Mouse (Mus musculus): Measurements from ENCODE around the gene Cysltr1.

The Cysltr1 gene

DNA sequence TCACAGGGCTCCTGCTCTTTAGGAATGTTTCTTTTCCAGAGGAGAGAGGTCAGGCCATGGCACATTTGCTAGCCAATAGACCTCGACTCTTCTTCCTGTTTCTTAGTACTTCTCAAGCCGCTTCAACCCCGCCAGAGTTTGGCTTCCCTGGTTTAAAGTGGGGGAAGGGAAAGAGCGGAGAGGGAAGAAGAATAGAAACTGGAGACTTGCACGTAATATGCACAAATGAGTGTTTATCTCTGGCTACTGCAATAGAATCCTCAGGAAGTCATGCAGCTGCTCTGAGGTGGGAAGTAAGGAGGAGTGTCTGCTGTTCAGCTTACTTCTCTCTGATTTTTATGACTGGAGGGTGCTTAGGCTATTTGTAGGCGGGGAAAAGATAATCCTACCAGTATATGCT lies at the start of gene Cysltr1:
Cysltr1 (minus strand) TSS at position 294 of the 400 bp plus-strand sequence.
- DNase-seq (ENCODE audit: low spot score in 2 of 2), result no peak

- no peak for DNase-seq (ENCODE audit: low spot score in 2 of 2)
Observed at GRCm38 (mm10) chrX:106634799-106635541, 31.5 kb upstream of the Cysltr1 start.

DNA sequence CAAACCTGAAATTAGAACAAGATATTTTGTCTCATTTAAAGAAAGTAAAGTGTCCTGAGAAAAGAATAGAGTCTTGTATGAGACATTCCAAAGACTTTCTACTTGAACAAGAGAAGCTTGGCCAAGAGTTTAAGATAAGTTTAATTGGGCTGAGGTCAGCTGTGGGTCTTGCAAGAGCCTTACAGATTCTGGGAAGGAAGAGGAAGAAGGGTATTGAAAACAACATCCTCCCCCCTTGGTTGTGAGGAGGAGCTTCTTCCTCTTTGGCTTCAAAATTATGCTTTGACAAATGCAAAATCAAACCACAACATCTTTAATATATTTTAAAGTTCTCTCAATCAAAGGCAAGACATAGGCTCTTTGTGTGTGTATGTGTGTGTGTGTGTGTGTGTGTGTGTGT lies 30.1 kb upstream of the Cysltr1 start:
- DNase-seq (ENCODE audit: low spot score in 2 of 2), result no peak

DNA sequence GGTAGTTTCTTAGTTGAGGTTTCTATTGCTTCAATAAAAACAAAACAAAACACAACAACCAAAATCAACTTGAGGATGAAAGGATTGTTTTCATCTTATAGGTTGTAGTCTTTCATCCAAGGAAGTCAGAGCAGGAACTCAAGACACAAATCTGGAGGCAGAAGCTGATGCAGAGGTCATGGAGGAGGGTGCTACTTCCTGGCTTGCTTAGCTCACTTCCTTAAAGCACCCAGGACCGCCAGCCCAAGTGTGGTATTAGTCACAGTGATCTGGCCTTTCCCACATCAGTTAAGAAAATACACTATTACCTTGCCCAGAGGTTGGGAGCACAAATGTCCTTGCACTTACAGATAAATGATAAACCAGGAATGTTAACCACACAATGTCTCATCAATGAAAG lies 25.0 kb upstream of the Cysltr1 start:
- no peak for DNase-seq (ENCODE audit: low spot score in 2 of 2)

DNA sequence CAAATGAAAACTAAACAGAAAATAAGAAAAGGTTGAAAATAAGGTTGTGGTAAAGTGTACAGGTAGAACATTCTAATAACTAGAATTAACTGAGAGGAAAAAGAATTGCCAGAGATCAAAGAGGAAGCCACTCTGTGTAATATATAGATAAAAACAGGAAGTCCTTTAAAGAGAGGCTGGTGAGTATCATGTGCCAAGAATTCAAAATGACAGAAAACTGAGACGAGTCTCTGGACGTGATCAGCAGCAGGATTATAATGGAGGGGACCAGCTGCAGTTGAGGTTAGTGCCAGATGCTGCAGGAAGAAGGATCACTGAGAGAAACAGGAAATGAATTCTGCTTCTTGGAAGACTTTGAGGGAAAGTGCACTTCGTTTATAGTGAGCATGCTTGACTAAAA lies 20.2 kb upstream of the Cysltr1 start:
- DNase-seq (ENCODE audit: low spot score in 2 of 2), result no peak

- no peak for DNase-seq (ENCODE audit: low spot score in 2 of 2)
Observed at GRCm38 (mm10) chrX:106622512-106622911, 19.0 kb upstream of the Cysltr1 start.

DNA sequence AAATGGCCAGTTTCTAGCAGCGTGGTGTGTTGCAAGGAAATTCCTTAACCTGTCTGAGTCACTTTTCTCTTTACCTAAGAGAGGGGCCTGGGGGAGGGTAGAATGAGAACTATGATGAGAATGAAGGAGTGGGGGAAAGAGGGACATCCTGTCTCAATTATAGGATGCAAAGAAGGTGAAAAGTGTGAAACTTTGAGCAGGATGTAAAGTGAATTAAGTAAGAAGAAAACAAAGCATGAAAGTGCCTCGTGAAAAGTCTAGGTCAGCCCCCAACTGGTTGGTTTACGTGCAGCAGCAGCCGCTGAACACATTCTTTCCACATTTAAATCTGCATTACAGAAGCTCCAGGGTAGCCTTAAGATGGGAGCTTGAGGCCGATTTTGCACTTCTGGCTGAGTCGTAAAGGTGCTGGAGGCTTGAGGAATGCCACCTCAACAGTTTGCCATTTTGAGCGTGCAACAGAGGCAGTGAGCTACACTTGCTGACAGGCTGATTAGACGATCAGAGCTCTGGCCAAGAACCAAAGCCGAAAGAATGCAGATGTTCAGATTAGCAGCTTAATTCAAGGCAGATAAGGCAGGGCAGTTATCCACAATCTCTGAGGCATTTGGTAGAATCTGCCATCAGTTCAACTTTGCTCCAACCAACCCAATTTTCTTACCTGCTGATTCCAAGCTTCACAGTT lies 763 bp downstream of the Cysltr1 start:
- no peak for DNase-seq (ENCODE audit: low spot score in 2 of 2)

DNA sequence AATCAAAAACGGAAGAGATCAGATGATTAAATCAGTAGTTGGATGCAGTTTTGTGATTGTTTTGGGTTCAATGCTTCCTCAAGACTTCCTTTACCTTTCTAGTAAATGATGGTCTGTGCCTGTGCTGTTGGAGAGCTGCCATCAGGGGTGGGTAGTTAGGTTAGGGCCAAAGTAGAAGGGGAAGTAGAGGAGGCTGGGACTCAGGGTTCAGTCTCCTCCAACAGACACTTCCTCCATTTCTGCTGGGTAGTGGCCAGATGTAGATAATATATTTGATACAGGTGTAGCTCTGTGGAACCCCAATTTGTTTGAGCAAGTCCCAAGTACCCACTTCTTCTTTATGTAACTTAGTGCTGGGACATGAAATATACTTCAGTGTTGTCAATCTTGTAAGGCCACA lies 7.6 kb downstream of the Cysltr1 start:
- no peak for DNase-seq (ENCODE audit: low spot score in 2 of 2)

GRCm38 (mm10) chrX:106593914-106594313 lies 9.6 kb downstream of the Cysltr1 start:
- no peak for DNase-seq (ENCODE audit: low spot score in 2 of 2)

DNA sequence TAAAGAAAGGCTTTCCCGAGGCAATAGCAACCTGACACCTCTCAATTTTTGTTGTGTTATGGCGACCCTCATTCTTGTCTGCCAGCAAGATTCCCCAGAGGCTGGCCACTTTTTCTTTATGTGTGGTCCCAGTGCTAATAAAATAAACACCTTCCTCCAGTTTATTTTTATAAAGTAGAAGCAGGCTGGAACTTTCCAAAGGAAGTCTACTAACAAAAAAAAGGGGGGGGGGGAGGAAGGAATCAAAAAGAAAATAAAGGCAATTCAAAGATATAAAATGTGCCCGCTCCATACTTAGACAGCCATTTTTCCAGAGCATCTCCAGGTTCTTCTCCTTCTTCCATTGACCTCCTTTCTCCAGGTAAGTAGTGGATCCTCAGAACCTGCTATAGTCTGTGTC lies 20.6 kb downstream of the Cysltr1 start, which contains the start of gene Gm5127:
Gm5127 (plus strand) TSS at position 301 of the 400 bp plus-strand sequence.
- no peak for DNase-seq (ENCODE audit: low spot score in 2 of 2)

GRCm38 (mm10) chrX:106582197-106582596 lies 21.3 kb downstream of the Cysltr1 start:
- DNase-seq (ENCODE audit: low spot score in 2 of 2), result no peak

GRCm38 (mm10) chrX:106580410-106580809 lies 23.1 kb downstream of the Cysltr1 start:
- DNase-seq (ENCODE audit: low spot score in 2 of 2), result no peak

- no peak for DNase-seq (ENCODE audit: low spot score in 2 of 2)
Observed at GRCm38 (mm10) chrX:106578966-106579365, 24.5 kb downstream of the Cysltr1 start.

- no peak for DNase-seq (ENCODE audit: low spot score in 2 of 2)
Observed at GRCm38 (mm10) chrX:106555457-106555856, 48.0 kb downstream of the Cysltr1 start.

- no peak for DNase-seq (ENCODE audit: low spot score in 2 of 2)
Observed at GRCm38 (mm10) chrX:106536359-106536758, 67.1 kb downstream of the Cysltr1 start.

Measured in frontal cortex, postnatal 14 days (tissue).